Mouse (Mus musculus): Measurements from ENCODE around the gene Sergef. TPM values are rescaled to one million over a fixed set of nuclear protein-coding genes. Genes with fewer than 3 reads are reported as not detected.
A peak's percentile ranks its signal among the peaks of the same experiment; 100 is the strongest.
"Not testable (repeated sequence)": the region's sequence is repeated elsewhere in the genome, so short reads cannot be mapped to it uniquely, and the experiment has no call there.

Gene Sergef
- polyA plus RNA-seq, 1 experiment from 2014 or later = 15.0 TPM

- Histone ChIP-seq H3K4me2 (replicated peaks) (no peak overlapping the region), H3K36me3 (no peaks in the 10 kb centered on the region), H3K27ac (replicated peaks) (no peak overlapping the region), H3K4me1 (no peaks in the 10 kb centered on the region), H3K27me3 (no peaks in the 10 kb centered on the region), H3K9ac (no peak overlapping the region), H3K4me3 (replicated peaks) (no peak overlapping the region), H3K9me3 (replicated peaks) (no peaks in the 10 kb centered on the region)
- WGBS = 65% methylated on average over 2 of the region's 2 CpGs
- no peak for ATAC-seq (ENCODE audit: insufficient number of reproducible peaks, low FRiP score, low TSS enrichment, low read depth)
Measured at GRCm38 (mm10) chr7:46652279-46652678, 12.7 kb upstream of the Sergef start.

- ATAC-seq (ENCODE audit: insufficient number of reproducible peaks, low FRiP score, low TSS enrichment, low read depth) = not testable (repeated sequence)
Measured at GRCm38 (mm10) chr7:46650231-46650630, 10.6 kb upstream of the Sergef start.

GRCm38 (mm10) chr7:46648431-46649140 is 9.0 kb upstream of the Sergef start:
- Histone ChIP-seq H3K27ac (replicated peaks) (no peak overlapping the region), H3K9ac (no peak overlapping the region), H3K27me3 (no peaks in the 10 kb centered on the region), H3K4me3 (replicated peaks) (no peak overlapping the region), H3K9me3 (replicated peaks) (no peaks in the 10 kb centered on the region), H3K36me3 (no peaks in the 10 kb centered on the region), H3K4me2 (replicated peaks) (no peak overlapping the region), H3K4me1 (no peaks in the 10 kb centered on the region)
- ATAC-seq (ENCODE audit: insufficient number of reproducible peaks, low FRiP score, low TSS enrichment, low read depth) = no peak
- 72% methylated on average over 4 of the region's 4 CpGs for WGBS

More at GRCm38 (mm10) chr7:46650231-46650630, 10.6 kb upstream of the Sergef start:
- H3K27ac ChIP-seq (replicated peaks); H3K36me3 ChIP-seq; H3K4me1 ChIP-seq; H3K9ac ChIP-seq; H3K4me2 ChIP-seq (replicated peaks); H3K9me3 ChIP-seq (replicated peaks); H3K27me3 ChIP-seq; H3K4me3 ChIP-seq (replicated peaks): not testable (repeated sequence)
- 51% methylated on average over 5 of the region's 5 CpGs for WGBS

- 0 out of 2 replicates have a peak, but pooled peaks cover 3% of the 10 kb centered on the region for H3K27me3 ChIP-seq
- H3K9me3 ChIP-seq (replicated peaks) = no peaks in the 10 kb centered on the region
- H3K4me3 ChIP-seq (replicated peaks) = no peak overlapping the region
- H3K27ac ChIP-seq (replicated peaks) = no peak overlapping the region
- H3K4me1 ChIP-seq = peaks cover 12% of the 10 kb centered on the region
- no peaks in the 10 kb centered on the region for H3K36me3 ChIP-seq
- H3K9ac ChIP-seq = no peak overlapping the region
- no peak for ATAC-seq (ENCODE audit: insufficient number of reproducible peaks, low FRiP score, low TSS enrichment, low read depth)
- WGBS = 86% methylated on average over 1 of the region's 1 CpGs
- H3K4me2 ChIP-seq (replicated peaks) = no peak overlapping the region
Measured at GRCm38 (mm10) chr7:46643172-46643571, 3.6 kb upstream of the Sergef start.

GRCm38 (mm10) chr7:46640062-46640461 is 455 bp upstream of the Sergef start:
- Histone ChIP-seq H3K4me1 (peaks cover 12% of the 10 kb centered on the region), H3K27me3 (0 out of 2 replicates have a peak, but pooled peaks cover 3% of the 10 kb centered on the region), H3K27ac (replicated peaks) (no peak overlapping the region), H3K9ac (peak overlapping the region; percentile 79; the same call in 1 of the 2 replicates), H3K9me3 (replicated peaks) (no peaks in the 10 kb centered on the region), H3K36me3 (no peaks in the 10 kb centered on the region), H3K4me2 (replicated peaks) (peak overlapping the region; percentile 84), H3K4me3 (replicated peaks) (peak overlapping the region; percentile 73)
- 21% methylated on average over 17 of the region's 17 CpGs for WGBS
- ATAC-seq (ENCODE audit: insufficient number of reproducible peaks, low FRiP score, low TSS enrichment, low read depth) = peak; percentile 44

- H3K4me3 ChIP-seq (replicated peaks) = peak overlapping the region; percentile 73
- 0 out of 2 replicates have a peak, but pooled peaks cover 3% of the 10 kb centered on the region for H3K27me3 ChIP-seq
- peak overlapping the region; percentile 84 for H3K4me2 ChIP-seq (replicated peaks)
- no peaks in the 10 kb centered on the region for H3K9me3 ChIP-seq (replicated peaks)
- H3K9ac ChIP-seq = peak overlapping the region; percentile 79
- 8% methylated on average over 32 of the region's 32 CpGs for WGBS
- no peak; the same call in 1 of the 2 replicates for ATAC-seq (ENCODE audit: insufficient number of reproducible peaks, low FRiP score, low TSS enrichment, low read depth)
- H3K36me3 ChIP-seq = no peaks in the 10 kb centered on the region
- H3K27ac ChIP-seq (replicated peaks) = peak overlapping the region; percentile 58; the same call in 1 of the 2 replicates
- H3K4me1 ChIP-seq = peaks cover 12% of the 10 kb centered on the region
Measured at GRCm38 (mm10) chr7:46638889-46639691, 517 bp downstream of the Sergef start.

- H3K27ac ChIP-seq (replicated peaks) = no peak overlapping the region
- H3K9ac ChIP-seq = no peak overlapping the region
- H3K4me2 ChIP-seq (replicated peaks) = no peak overlapping the region
- no peaks in the 10 kb centered on the region for H3K9me3 ChIP-seq (replicated peaks)
- 80% methylated on average over 8 of the region's 8 CpGs for WGBS
- H3K36me3 ChIP-seq = 0 out of 2 replicates have a peak, but pooled peaks cover 15% of the 10 kb centered on the region
- H3K4me1 ChIP-seq = 0 out of 2 replicates have a peak, but pooled peaks cover 9% of the 10 kb centered on the region
- H3K4me3 ChIP-seq (replicated peaks) = no peak overlapping the region
- H3K27me3 ChIP-seq = no peaks in the 10 kb centered on the region
- ATAC-seq (ENCODE audit: insufficient number of reproducible peaks, low FRiP score, low TSS enrichment, low read depth) = no peak
Measured at GRCm38 (mm10) chr7:46628375-46628975, 11.1 kb downstream of the Sergef start.

GRCm38 (mm10) chr7:46623979-46624378 is 15.6 kb downstream of the Sergef start:
- Histone ChIP-seq H3K36me3 (0 out of 2 replicates have a peak, but pooled peaks cover 8% of the 10 kb centered on the region), H3K4me3 (replicated peaks) (no peak overlapping the region), H3K4me1 (0 out of 2 replicates have a peak, but pooled peaks cover 9% of the 10 kb centered on the region), H3K27ac (replicated peaks) (peak overlapping the region; percentile 67), H3K9me3 (replicated peaks) (no peaks in the 10 kb centered on the region), H3K4me2 (replicated peaks) (no peak overlapping the region), H3K9ac (no peak overlapping the region), H3K27me3 (no peaks in the 10 kb centered on the region)
- ATAC-seq (ENCODE audit: insufficient number of reproducible peaks, low FRiP score, low TSS enrichment, low read depth) = peak; percentile 37; the same call in 1 of the 2 replicates
- 44% methylated on average over 2 of the region's 3 CpGs for WGBS

GRCm38 (mm10) chr7:46618416-46619110 is 21.0 kb downstream of the Sergef start:
- Histone ChIP-seq H3K4me3 (replicated peaks) (no peak overlapping the region), H3K4me1 (no peaks in the 10 kb centered on the region), H3K36me3 (0 out of 2 replicates have a peak, but pooled peaks cover 8% of the 10 kb centered on the region), H3K4me2 (replicated peaks) (no peak overlapping the region), H3K9ac (no peak overlapping the region), H3K27me3 (no peaks in the 10 kb centered on the region), H3K9me3 (replicated peaks) (no peaks in the 10 kb centered on the region), H3K27ac (replicated peaks) (no peak overlapping the region)
- 87% methylated on average over 23 of the region's 23 CpGs for WGBS
- ATAC-seq (ENCODE audit: insufficient number of reproducible peaks, low FRiP score, low TSS enrichment, low read depth) = 0 out of 2 replicates have a peak, but pooled peaks have one; percentile 13

GRCm38 (mm10) chr7:46616429-46617005 is 23.1 kb downstream of the Sergef start:
- ATAC-seq (ENCODE audit: insufficient number of reproducible peaks, low FRiP score, low TSS enrichment, low read depth) = no peak
- 90% methylated on average over 7 of the region's 7 CpGs for WGBS

More at GRCm38 (mm10) chr7:46616429-46617005, 23.1 kb downstream of the Sergef start:
- H3K27ac ChIP-seq (replicated peaks) = no peak overlapping the region
- no peaks in the 10 kb centered on the region for H3K9me3 ChIP-seq (replicated peaks)
- no peak overlapping the region for H3K4me2 ChIP-seq (replicated peaks)
- H3K27me3 ChIP-seq = no peaks in the 10 kb centered on the region
- no peak overlapping the region for H3K4me3 ChIP-seq (replicated peaks)
- H3K36me3 ChIP-seq = 0 out of 2 replicates have a peak, but pooled peaks cover 8% of the 10 kb centered on the region
- no peak overlapping the region for H3K9ac ChIP-seq
- H3K4me1 ChIP-seq = peaks cover 13% of the 10 kb centered on the region; the same call in 1 of the 2 replicates

Data from embryonic facial prominence, embryonic 15.5 days (tissue).